Mouse (Mus musculus): ENCODE results near the gene Smpdl3a. TPM values are rescaled to one million over a fixed set of nuclear protein-coding genes. Genes with fewer than 3 reads are reported as not detected.

Smpdl3a gene
- 250 and 308 TPM in 2 replicates for polyA plus RNA-seq (2012; rRNA removed)

DNA sequence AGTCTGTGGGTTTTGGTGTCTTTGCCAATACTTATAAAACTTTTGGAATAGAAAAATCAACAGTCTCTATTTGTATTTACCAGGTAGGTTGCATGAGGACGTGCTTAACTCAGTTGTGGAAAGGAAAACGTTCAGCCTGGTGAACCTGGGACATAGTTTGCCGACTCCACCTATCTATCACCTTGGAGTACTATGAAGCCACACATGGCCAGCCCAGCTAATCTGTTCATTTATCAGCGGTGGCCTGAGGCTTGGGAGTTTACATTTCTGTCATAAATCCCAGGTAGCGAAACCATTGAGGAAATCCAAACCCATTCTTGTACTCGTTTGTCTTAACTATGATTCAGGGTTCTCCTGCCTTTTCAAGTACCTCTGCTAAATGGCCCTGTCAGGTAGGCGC lies at the start of gene Smpdl3a:
TSS of gene Smpdl3a (plus strand) at position 318 of the 400 bp plus-strand sequence.

GRCm38 (mm10) chr10:57784876-57785150 lies 9.3 kb upstream of the Smpdl3a start, which contains the start of gene Fabp7:
Fabp7 (plus strand) TSS chr10:57784881.

Other genes with a start within 250 kb of the Smpdl3a start
- gene Pkib, start 162.4 kb upstream of the Smpdl3a start, polyA plus RNA-seq (2012; rRNA removed) = 0.15 and 0.21 TPM in 2 replicates
- 0.15 TPM in 1 of 2 replicates, not detected in the other for gene Fabp7, start 9.5 kb upstream of the Smpdl3a start, polyA plus RNA-seq (2012; rRNA removed)

Measured in colon, adult 2 months (tissue).